ENCODE assay signal across 8 mouse cellular contexts in genomic region chr7:24506838-24507725, GRCm38 (mm10). TPM values are rescaled to one million over a fixed set of nuclear protein-coding genes. Genes with fewer than 3 reads are reported as not detected.
DNase-seq lines count a peak whose midpoint lies in the region; ATAC-seq lines count a peak whose summit lies in the region.

Zfp428 (plus strand) TSS chr7:24507006.

- WGBS in hindbrain, embryonic 12.5 days: under 1% methylated on average over 82 of the region's 84 CpGs

- no peaks in the 10 kb centered on the region for H3K9me3 ChIP-seq in hindbrain, embryonic 12.5 days (replicated peaks)

- H3K27ac ChIP-seq in hindbrain, embryonic 12.5 days: peak within 1 kb of the TSS; percentile 99

- peaks cover 47% of the 10 kb centered on the region for H3K4me1 ChIP-seq in hindbrain, embryonic 12.5 days

- peak within 1 kb of the TSS; percentile 61 for H3K4me3 ChIP-seq in hindbrain, embryonic 12.5 days

- peak within 1 kb of the TSS; percentile 89 for H3K9ac ChIP-seq in hindbrain, embryonic 12.5 days

- peaks cover 23% of the 10 kb centered on the region for H3K36me3 ChIP-seq in hindbrain, embryonic 12.5 days

- peak within 1 kb of the TSS; percentile 79 for H3K4me2 ChIP-seq in hindbrain, embryonic 12.5 days (replicated peaks)

- DNase-seq in T-cell, adult 2 months (ENCODE audit: low spot score): peak; percentile 39
- peak; percentile 93 to 94 for DNase-seq in cerebellum, postnatal 14 days
- DNase-seq in frontal cortex, postnatal 14 days (ENCODE audit: low spot score in 2 of 2): peak; percentile 80 to 83
- peak; percentile 71 to 83 for DNase-seq in layer of hippocampus, postnatal 25 days (ENCODE audit: extremely low spot score in 1 of 2, low spot score in 1 of 2)
- DNase-seq in lung, postnatal 25 days (ENCODE audit: low spot score): peak; percentile 83
- DNase-seq in retina, embryonic 14.5 days (ENCODE audit: low spot score): peak; percentile 87
- peak; percentile 66 for DNase-seq in thymus, postnatal 36 days

- H3K27me3 ChIP-seq in hindbrain, embryonic 12.5 days: no peaks in the 10 kb centered on the region

- peak; percentile 93 for ATAC-seq in hindbrain, embryonic 12.5 days (ENCODE audit: low FRiP score)

RNA-seq across cellular contexts. Expression of gene Zfp428, which starts in this region (rescaled TPM):
- polyA plus RNA-seq in hindbrain, embryonic 12.5 days (2016; fragmentation: Nextera tagmentation; extraction: Ambion mirVana): 155 and 160 TPM in 2 replicates
- total RNA-seq in layer of hippocampus, postnatal 25 days (2021): 10 to 100 TPM; 39.8 to 45.0 TPM

Comparison
In these comparisons a context has a peak if more than half of its experiments do, and no peak if none do; other contexts are left out.
1. Peak in every context shown above with its lines: DNase-seq, ATAC-seq, H3K4me3 ChIP-seq and H3K27ac ChIP-seq.
2. DNase-seq: peak in every context shown above with its lines; median percentile 94 in cerebellum, postnatal 14 days; 87 in retina, embryonic 14.5 days; 83 in lung, postnatal 25 days; 82 in frontal cortex, postnatal 14 days; 77 in layer of hippocampus, postnatal 25 days; 66 in thymus, postnatal 36 days; 39 in T-cell, adult 2 months.